9 mouse cellular contexts compared by ENCODE assay signal in genomic region chr4:100008371-100009090, GRCm38 (mm10).
DNase-seq lines count a peak whose midpoint lies in the region; ATAC-seq lines count a peak whose summit lies in the region.
"Had no signal": no experiment of that assay in that cellular context is flagged by ENCODE, and none has a peak within 500 bp of the region (broad histone marks: within the 10 kb centered on the region; RNA-seq: fewer than 3 reads in every experiment).

No protein-coding gene starts in this region.

- no peaks in the 10 kb centered on the region for H3K36me3 ChIP-seq in heart, embryonic 10.5 days
- no peaks in the 10 kb centered on the region for H3K36me3 ChIP-seq in limb, embryonic 10.5 days
- no peaks in the 10 kb centered on the region for H3K36me3 ChIP-seq in midbrain, embryonic 14.5 days (ENCODE audit: control insufficient read depth, insufficient read depth, low read length)
- H3K36me3 ChIP-seq: G1E had no signal

- no peak overlapping the region for H3K4me3 ChIP-seq in heart, embryonic 10.5 days
- no peak overlapping the region for H3K4me3 ChIP-seq in limb, embryonic 10.5 days
- no peak overlapping the region for H3K4me3 ChIP-seq in midbrain, embryonic 14.5 days (replicated peaks; ENCODE audit: low read depth, low read length)

- ATAC-seq in midbrain, embryonic 14.5 days (ENCODE audit: low FRiP score, low TSS enrichment), result peak; percentile 38; the same call in 1 of the 2 replicates

- H3K27ac ChIP-seq in heart, embryonic 10.5 days, result peak overlapping the region; percentile 42
- H3K27ac ChIP-seq in limb, embryonic 10.5 days, result peak overlapping the region; percentile 59
- H3K27ac ChIP-seq in midbrain, embryonic 14.5 days (replicated peaks; ENCODE audit: low read depth, low read length), result no peak overlapping the region

- DNase-seq in urinary bladder, postnatal 25 days (ENCODE audit: low spot score), result peak; percentile 40
- no peak for DNase-seq in urinary bladder, adult 2 months (ENCODE audit: low spot score)
- DNase-seq in fibroblast of lung, adult 2 months (ENCODE audit: low read depth), result peak; percentile 49
- DNase-seq in heart, embryonic 10.5 days (ENCODE audit: low spot score), result peak; percentile 89
- peak; percentile 90 to 93 for DNase-seq in kidney, adult 8-10 months
- DNase-seq in limb, embryonic 10.5 days (ENCODE audit: low spot score), result peak; percentile 83
- peak; percentile 82 for DNase-seq in midbrain, embryonic 14.5 days
- peak; percentile 43 for DNase-seq in telencephalon, adult 2 months (ENCODE audit: low read depth, low spot score)

- H3K4me2 ChIP-seq in midbrain, embryonic 14.5 days (ENCODE audit: low read length), result no peak overlapping the region

- peaks cover 13% of the 10 kb centered on the region for H3K4me1 ChIP-seq in heart, embryonic 10.5 days
- peaks cover 17% of the 10 kb centered on the region for H3K4me1 ChIP-seq in limb, embryonic 10.5 days
- 0 out of 2 replicates have a peak, but pooled peaks cover 3% of the 10 kb centered on the region for H3K4me1 ChIP-seq in midbrain, embryonic 14.5 days (ENCODE audit: control insufficient read depth, insufficient read depth, low read length)

- H3K27me3 ChIP-seq in heart, embryonic 10.5 days (ENCODE audit: insufficient read depth, poor library complexity, severe bottlenecking), result no peaks in the 10 kb centered on the region
- H3K27me3 ChIP-seq in limb, embryonic 10.5 days (ENCODE audit: low read depth, poor library complexity, severe bottlenecking), result no peaks in the 10 kb centered on the region
- H3K27me3 ChIP-seq in midbrain, embryonic 14.5 days (ENCODE audit: control insufficient read depth, insufficient read depth, low read length), result no peaks in the 10 kb centered on the region

- no peaks in the 10 kb centered on the region for H3K9me3 ChIP-seq in heart, embryonic 10.5 days
- no peaks in the 10 kb centered on the region for H3K9me3 ChIP-seq in limb, embryonic 10.5 days (replicated peaks)
- no peaks in the 10 kb centered on the region for H3K9me3 ChIP-seq in midbrain, embryonic 14.5 days (ENCODE audit: control insufficient read depth, low read length)
- H3K9me3 ChIP-seq: G1E had no signal

- no peak overlapping the region for H3K9ac ChIP-seq in midbrain, embryonic 14.5 days (replicated peaks; ENCODE audit: low read length)

- WGBS in heart, embryonic 10.5 days, result 48% methylated on average over 5 of the region's 5 CpGs
- WGBS in limb, embryonic 10.5 days, result 37% methylated on average over 5 of the region's 5 CpGs
- 42% methylated on average over 5 of the region's 5 CpGs for WGBS in midbrain, embryonic 14.5 days
